Mouse (Mus musculus): Measurements from ENCODE around the gene Thsd7b. TPM values are rescaled to one million over a fixed set of nuclear protein-coding genes. Genes with fewer than 3 reads are reported as not detected.

Gene Thsd7b
- total RNA-seq, 4 experiments from 2014 or later, result 12.9 to 16.4 (median 14.5) TPM

DNA sequence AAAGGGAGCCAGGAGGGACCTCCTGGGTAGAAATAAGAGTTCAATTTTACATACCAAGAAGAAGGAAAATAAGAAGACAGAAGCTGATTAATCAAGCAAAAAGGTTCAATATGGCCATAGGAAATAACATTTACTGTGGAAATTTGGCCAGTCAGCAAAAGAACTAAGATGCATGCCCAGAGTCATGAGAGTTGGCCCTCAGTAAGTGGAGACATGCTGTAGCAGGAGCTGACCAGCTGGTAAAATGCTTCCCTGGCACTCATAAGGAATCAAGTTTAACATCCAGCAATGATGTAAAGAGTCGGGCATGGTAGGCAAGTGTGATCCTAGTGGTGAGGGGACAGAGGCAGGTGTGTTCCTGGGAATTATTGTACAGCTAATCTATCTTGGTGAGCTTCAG, 243.3 kb downstream of the Thsd7b start:
- no peak for DNase-seq (ENCODE audit: low spot score in 2 of 2)

- peak; percentile 7 to 34 for DNase-seq (ENCODE audit: low spot score in 2 of 2)
Observed at GRCm38 (mm10) chr1:129519751-129520150, 246.6 kb downstream of the Thsd7b start.

DNA sequence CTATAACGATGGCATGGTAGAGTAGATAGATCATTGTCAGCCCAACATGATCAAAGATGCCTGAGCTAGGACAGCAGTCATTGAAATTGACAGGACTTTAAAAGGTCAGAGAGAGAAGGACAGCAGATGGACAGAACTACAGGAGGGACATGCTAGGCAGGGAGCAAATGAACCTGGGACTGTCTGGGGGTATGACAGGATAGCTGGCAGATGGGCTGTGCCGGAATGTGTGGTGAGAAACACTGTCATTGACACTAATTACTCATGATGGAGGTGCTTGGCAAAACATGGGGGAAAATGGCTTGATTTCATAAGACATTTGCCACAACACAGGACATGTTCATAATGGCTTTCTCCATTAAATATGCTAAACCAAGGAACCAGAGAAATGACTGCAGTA, 253.9 kb downstream of the Thsd7b start:
- DNase-seq (ENCODE audit: low spot score in 2 of 2), result no peak

DNA sequence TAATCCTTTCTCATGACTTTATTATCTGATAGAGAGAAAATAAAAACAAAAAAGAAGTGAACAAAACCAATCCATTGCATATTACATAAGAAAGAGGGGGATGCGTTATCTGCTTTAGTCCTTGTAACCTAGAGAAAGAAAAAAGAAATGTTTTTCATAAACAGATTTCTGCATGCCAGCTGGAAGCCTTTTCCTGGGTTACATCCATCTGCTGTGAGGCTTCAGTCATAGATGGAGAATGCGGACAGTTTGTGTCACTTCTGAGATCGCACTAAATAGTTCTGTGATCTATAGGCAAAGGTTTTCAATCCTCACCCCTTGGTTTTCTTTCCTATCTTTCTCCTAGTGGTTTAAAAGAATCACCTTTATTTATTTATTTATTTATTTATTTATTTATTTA, 259.1 kb downstream of the Thsd7b start:
- peak in 1 of 2 experiments; percentile 21 for DNase-seq (ENCODE audit: low spot score in 2 of 2)

- DNase-seq (ENCODE audit: low spot score in 2 of 2), result no peak
Observed at GRCm38 (mm10) chr1:129538508-129538907, 265.4 kb downstream of the Thsd7b start.

GRCm38 (mm10) chr1:129538970-129539369, 265.9 kb downstream of the Thsd7b start:
- DNase-seq (ENCODE audit: low spot score in 2 of 2), result no peak

- DNase-seq (ENCODE audit: low spot score in 2 of 2), result no peak
Observed at GRCm38 (mm10) chr1:129540751-129541150, 267.6 kb downstream of the Thsd7b start.

DNA sequence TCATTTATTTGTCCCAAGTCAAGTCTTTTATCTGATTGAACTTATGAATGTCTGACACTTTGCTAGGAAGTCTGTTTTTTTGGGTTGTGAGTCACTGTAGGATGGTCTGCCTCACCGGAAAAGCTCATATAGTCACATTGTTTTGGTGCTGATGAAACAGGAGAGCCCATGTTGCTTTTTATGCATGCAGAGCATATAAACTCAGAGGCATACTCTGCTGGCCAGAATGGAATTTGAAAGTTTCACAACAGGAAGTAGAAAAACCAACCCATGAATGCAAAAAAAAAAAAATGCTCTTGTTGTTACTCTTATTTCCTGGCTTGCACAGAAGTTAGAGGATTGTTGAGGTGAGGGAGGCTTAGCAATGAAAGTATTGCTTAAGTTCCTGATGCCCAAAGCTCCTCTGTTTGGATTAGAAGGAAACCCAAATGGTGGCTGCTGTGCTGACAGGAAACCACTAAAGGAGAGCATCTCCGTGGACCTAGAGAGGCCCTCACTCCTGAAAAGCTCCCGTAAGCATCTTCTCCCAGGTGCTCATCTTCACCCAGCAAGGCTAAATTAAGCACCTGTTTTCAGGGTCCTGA, 269.6 kb downstream of the Thsd7b start:
- DNase-seq (ENCODE audit: low spot score in 2 of 2), result no peak

GRCm38 (mm10) chr1:129543169-129543568, 270.1 kb downstream of the Thsd7b start:
- DNase-seq (ENCODE audit: low spot score in 2 of 2), result no peak

- no peak for DNase-seq (ENCODE audit: low spot score in 2 of 2)
Observed at GRCm38 (mm10) chr1:129558054-129558453, 285.0 kb downstream of the Thsd7b start.

- DNase-seq (ENCODE audit: low spot score in 2 of 2), result no peak
Observed at GRCm38 (mm10) chr1:129559137-129559536, 286.0 kb downstream of the Thsd7b start.

DNA sequence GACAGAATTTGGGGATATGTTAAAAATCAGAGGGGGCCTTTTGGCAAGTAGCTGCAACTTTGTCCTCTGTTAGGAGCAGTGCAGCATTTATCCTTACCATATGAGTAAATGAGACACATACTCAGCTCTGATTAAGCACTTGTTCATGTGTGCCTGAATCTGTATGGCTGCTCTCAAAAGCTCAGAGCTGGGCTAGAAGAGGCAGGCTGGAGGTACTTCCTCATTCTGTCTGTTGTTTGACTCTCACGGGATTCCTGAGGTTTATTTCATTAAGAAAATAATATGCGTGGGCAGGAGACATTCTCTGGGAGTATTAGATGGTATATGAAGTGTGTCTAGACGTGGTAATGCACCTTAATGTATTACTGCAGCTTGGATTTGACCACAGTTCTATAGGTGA, 286.7 kb downstream of the Thsd7b start:
- no peak for DNase-seq (ENCODE audit: low spot score in 2 of 2)

DNA sequence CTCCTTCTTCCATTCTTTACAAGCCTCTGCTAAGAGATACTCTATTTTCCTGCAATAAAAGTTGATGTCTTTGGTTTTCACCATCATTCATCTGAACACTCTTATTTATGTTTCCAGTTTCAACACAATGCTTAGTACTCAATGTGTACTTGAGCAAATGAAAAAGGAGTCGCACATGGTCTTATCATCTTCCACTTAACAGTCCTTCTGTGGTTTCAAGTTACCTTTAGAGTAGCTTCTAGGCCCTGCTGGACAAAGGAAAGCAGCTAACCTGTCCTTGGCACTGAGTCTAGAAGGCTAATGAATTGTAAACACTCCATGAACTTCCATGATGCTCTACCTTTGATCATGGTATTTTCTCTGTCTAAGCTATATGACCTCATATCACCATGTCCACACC, 289.6 kb downstream of the Thsd7b start:
- DNase-seq (ENCODE audit: low spot score in 2 of 2), result no peak

DNA sequence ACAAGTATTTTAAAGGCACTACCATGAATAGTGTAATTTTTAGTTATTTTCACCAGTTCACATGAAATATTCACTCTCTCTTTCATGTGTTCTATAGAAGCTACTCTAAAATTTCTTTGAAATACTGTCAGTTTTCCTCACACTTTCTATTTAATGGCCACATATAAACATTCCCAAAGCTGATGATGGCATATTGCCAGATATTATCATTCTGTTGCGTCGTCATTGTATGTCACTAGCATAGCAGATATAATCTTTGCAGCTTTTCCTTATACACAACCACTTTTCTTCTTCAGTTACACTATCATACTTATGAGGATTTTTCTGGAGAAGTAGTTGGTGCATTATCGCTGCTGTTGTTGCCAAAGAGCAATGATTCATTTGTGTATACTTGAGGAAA, 297.4 kb downstream of the Thsd7b start:
- no peak for DNase-seq (ENCODE audit: low spot score in 2 of 2)

DNA sequence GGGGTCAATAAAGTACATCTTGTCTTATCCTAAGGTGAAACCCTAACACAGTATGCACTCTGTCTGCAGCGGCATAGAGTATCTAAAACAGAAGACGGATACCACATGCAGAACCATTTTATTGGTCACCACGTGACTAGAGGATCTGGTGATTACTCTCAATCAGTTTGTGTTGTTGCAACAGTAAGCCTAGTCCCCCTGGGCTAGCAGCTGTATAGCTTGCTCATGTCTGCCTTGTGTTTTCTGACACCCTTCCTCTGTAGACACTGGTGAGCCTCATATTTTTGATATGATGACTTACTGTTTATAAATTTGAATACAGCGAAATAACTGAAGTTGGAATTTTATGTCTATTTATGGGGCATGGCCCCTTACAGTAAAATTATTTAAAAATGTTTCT, 306.9 kb downstream of the Thsd7b start:
- DNase-seq (ENCODE audit: low spot score in 2 of 2), result no peak

DNA sequence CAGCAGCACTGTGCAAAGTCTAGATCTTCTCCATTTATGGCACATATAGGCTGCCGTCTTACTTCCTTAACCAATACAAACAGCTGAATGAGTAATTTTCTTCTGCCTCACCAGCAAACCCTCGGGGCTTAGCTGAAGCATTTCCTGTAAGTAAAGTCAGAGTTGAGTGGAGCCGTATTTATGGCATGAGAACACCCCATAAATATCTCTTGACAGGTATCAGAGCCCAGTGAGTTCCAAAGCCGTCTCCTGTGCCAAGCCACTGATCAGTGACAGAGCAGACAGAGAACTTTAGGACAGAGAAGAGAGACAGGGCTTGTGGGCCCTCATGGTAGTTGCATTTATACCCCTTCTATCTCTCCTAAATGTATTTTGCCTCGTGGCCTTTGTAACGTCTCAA, 313.5 kb downstream of the Thsd7b start:
- no peak for DNase-seq (ENCODE audit: low spot score in 2 of 2)

DNA sequence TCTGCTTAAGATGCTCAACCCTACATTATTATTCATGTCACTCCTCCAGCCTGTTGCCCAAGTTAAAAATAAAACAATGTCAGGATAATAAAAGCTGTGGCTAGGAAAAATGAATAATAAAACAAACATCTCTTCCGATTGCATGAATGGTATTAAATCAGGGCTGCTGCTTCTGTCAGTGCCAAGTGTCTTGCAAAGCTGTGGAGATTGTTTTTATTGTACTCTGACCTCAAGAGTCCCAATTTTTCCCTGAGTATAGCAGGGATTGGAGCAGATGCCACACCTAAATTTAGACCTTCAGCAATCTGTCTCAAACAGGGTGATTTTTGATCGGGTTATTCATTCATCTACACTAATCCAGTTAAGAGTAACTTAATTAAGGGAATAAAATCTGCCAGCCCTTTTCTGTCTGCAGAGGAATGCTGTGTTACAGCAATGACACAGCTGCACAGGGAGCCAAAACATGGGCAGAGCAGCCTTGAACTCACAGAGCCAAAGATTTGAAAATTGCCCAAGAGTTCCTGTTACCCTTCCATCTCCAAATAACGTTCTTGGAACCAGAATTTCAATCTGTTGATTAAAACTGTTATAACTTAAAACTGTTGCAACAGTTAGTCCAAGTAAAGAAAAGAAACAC, 316.4 kb downstream of the Thsd7b start:
- peak in 1 of 2 experiments; percentile 11 for DNase-seq (ENCODE audit: low spot score in 2 of 2)

DNA sequence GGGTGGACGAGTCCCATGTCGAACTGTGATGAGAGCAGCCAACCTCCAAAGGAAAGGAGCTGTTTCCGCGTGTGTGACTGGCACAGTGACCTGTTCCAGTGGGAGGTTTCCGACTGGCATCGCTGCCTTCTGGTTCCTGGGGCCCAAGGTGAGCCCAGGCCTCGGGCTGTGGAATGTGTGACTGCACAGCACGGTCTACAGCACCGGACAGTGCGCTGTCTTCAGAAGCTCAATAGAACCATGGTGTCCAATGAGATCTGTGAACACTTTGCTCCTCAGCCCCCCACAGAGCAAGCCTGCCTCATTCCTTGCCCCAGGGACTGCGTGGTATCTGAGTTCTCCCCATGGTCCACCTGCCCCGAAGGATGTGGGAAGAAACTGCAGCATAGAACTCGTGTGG, 322.3 kb downstream of the Thsd7b start:
- no peak for DNase-seq (ENCODE audit: low spot score in 2 of 2)

DNA sequence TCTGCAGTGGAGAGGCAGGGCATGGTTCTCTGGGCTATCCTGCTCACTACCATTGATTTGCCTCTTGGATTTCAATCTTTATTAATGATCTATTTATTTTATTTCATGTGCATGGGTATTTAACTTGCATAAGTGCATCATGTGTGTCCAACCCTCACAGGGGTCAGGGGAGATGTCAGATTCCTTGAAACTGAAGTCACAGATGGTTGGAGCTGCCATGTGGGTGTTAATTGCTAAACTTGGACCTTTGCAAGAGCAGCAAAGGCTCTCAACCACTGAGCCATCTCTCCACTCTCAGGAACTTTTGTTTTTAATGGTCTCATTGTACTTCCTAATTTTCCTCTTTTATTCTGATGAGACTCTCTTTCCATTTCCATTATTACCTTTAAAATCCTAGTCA, 327.8 kb downstream of the Thsd7b start:
- DNase-seq (ENCODE audit: low spot score in 2 of 2), result no peak

- no peak for DNase-seq (ENCODE audit: low spot score in 2 of 2)
Observed at GRCm38 (mm10) chr1:129602284-129602683, 329.2 kb downstream of the Thsd7b start.

- no peak for DNase-seq (ENCODE audit: low spot score in 2 of 2)
Observed at GRCm38 (mm10) chr1:129608395-129608794, 335.3 kb downstream of the Thsd7b start.

GRCm38 (mm10) chr1:129616080-129616479, 343.0 kb downstream of the Thsd7b start:
- DNase-seq (ENCODE audit: low spot score in 2 of 2), result no peak
